Mouse (Mus musculus) kidney, adult 2 months (tissue): ENCODE measurements around the gene Galntl6.

ENCODE experiments used
- CTCF ChIP-seq: fragments of 200-500 bp; conservative IDR thresholded peaks from 2 replicates; pipeline ENCODE4 v1.5.1; 2011; ENCODE audit warnings: low read depth, mild to moderate bottlenecking, control low read depth, low read length, moderate library complexity, mixed read lengths; ENCODE audit not compliant: insufficient read depth, insufficient read length
- POLR2A ChIP-seq: fragments of 200-500 bp; IDR thresholded peaks from one replicate; pipeline ENCODE4 v1.6.1; 2011; ENCODE audit warnings: low read depth, low read length, control low read depth

GRCm38 (mm10) chr8:58886405-58886804, 26.0 kb downstream of the Galntl6 start:
- no peak for TF ChIP-seq CTCF
- no peak for TF ChIP-seq POLR2A
